Mouse (Mus musculus) G1E (cell line): ENCODE data around the gene Trappc13.

Source experiments
- CTCF ChIP-seq: IDR thresholded peaks from 2 replicates; pipeline ENCODE4 v1.5.1; 2012; ENCODE audit warnings: low read depth, low read length, inconsistent platforms, mixed read lengths
- GATA1 ChIP-seq: IDR thresholded peaks from 2 replicates; pipeline ENCODE4 v1.6.1; 2012; ENCODE audit warnings: borderline replicate concordance, low read length, inconsistent platforms, mixed read lengths

- TF ChIP-seq CTCF: no peak
- TF ChIP-seq GATA1: no peak
Observed at GRCm38 (mm10) chr13:104176874-104177273, 1.4 kb downstream of the Trappc13 start.
